Mouse (Mus musculus): Measurements from ENCODE around the gene Ppp2r5d. TPM values are rescaled to one million over a fixed set of nuclear protein-coding genes. Genes with fewer than 3 reads are reported as not detected.

The Ppp2r5d gene
- polyA plus RNA-seq, 1 experiment from 2014 or later = 88.0 TPM

DNA sequence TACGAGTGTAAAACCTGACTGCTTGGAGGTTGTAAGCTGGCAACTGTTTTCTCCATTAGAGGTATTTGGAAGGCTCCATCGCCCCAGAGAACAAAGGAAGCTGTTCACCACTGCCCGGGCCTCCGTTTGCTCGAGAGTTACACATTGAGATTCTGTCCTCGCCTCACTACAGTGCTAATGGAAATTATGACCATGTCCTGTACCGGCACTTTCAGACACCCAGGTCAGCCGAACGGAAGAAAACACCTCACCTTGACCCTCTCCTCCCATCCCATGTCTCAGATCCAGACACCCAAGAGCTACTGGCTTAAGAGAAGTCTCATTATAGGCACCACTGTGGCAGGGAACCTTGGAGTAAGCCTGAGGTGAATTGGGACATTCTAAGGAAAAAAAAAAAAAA, 8.9 kb upstream of the Ppp2r5d start:
- Histone ChIP-seq H3K36me3 (peaks cover 16% of the 10 kb centered on the region; the same call in 1 of the 2 replicates), H3K9ac (replicated peaks) (no peak overlapping the region), H3K4me1 (peaks cover 19% of the 10 kb centered on the region), H3K27me3 (no peaks in the 10 kb centered on the region), H3K27ac (replicated peaks) (no peak overlapping the region), H3K4me3 (no peak overlapping the region), H3K9me3 (no peaks in the 10 kb centered on the region), H3K4me2 (replicated peaks) (no peak overlapping the region)
- no peak for ATAC-seq (replicated peaks)
- 91% methylated on average over 9 of the region's 9 CpGs for WGBS

DNA sequence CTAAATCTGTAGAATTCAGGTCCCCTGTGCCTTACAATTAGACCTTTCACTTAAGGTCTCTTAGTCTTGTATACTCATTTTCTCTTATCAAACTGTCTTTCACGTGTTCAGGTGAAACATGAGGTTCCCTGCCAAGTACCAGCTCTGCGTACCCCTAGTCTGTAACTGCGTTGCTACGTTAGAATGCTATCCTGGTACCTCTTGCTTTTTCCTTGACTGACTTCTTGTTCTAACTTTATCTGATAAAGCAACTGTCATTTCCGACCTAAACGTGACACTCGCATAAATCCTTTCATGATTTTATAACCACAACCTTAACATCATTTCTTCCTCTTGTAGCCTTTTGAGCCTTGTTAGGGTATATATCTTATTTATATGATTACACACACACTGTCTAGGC, 7.5 kb upstream of the Ppp2r5d start:
- WGBS = 75% methylated on average over 7 of the region's 7 CpGs
- H3K4me2 ChIP-seq (replicated peaks) = peak overlapping the region; percentile 99
- H3K9ac ChIP-seq (replicated peaks) = no peak overlapping the region
- H3K27me3 ChIP-seq = no peaks in the 10 kb centered on the region
- H3K9me3 ChIP-seq = no peaks in the 10 kb centered on the region
- ATAC-seq (replicated peaks) = no peak
- H3K4me3 ChIP-seq = peak overlapping the region; percentile 99
- no peak overlapping the region for H3K27ac ChIP-seq (replicated peaks)
- peaks cover 16% of the 10 kb centered on the region; the same call in 1 of the 2 replicates for H3K36me3 ChIP-seq
- H3K4me1 ChIP-seq = peaks cover 19% of the 10 kb centered on the region

- Histone ChIP-seq H3K27ac (replicated peaks) (peak overlapping the region; percentile 88), H3K9me3 (no peaks in the 10 kb centered on the region), H3K4me2 (replicated peaks) (peak overlapping the region; percentile 99), H3K9ac (replicated peaks) (peak overlapping the region; percentile 85), H3K36me3 (peaks cover 16% of the 10 kb centered on the region; the same call in 1 of the 2 replicates), H3K4me1 (peaks cover 19% of the 10 kb centered on the region), H3K4me3 (peak overlapping the region; percentile 99), H3K27me3 (no peaks in the 10 kb centered on the region)
- peak; percentile 62 for ATAC-seq (replicated peaks)
- under 1% methylated on average over 73 of the region's 76 CpGs for WGBS
These were observed 6.8 kb upstream of the Ppp2r5d start for GRCm38 (mm10) chr17:46711612-46712271.

DNA sequence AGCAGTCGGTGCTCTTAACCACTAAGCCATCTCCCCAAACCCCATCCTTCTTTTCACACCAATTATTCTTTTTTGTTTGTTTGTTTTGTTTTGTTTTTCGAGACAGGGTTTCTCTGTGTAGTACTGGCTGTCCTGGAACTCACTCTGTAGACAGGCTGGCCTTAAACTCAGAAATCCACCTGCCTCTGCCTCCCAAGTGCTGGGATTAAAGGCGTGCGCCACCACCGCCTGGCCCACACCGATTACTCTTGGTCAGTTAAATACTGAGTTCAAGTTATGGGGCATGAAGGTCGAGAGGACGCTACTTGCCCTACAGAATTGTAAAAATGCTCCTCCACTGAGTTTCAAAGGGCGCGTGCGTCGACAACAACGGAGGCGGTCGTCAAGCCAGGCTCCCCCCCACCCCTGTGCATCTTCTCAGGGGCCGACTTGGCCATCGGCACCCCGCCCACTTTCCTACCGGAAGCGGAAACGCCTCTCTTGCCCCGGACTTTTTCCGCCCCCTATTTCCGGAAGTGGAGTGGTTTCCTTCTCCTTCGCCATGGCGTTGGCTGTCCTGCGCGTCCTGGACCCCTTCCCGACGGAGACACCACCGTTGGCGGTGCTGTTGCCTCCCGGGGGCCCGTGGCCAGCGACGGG, 6.2 kb upstream of the Ppp2r5d start, which contains the start of gene Pex6:
Gene Pex6 (plus strand): TSS at position 505 of the 639 bp plus-strand sequence.
- ATAC-seq (replicated peaks) = peak; percentile 91
- Histone ChIP-seq H3K4me3 (peak within 1 kb of the TSS; percentile 99), H3K4me1 (peaks cover 22% of the 10 kb centered on the region), H3K9ac (replicated peaks) (peak within 1 kb of the TSS; percentile 85), H3K27ac (replicated peaks) (peak within 1 kb of the TSS; percentile 88), H3K4me2 (replicated peaks) (peak within 1 kb of the TSS; percentile 99), H3K36me3 (peaks cover 16% of the 10 kb centered on the region; the same call in 1 of the 2 replicates), H3K27me3 (no peaks in the 10 kb centered on the region), H3K9me3 (no peaks in the 10 kb centered on the region)
- 8% methylated on average over 36 of the region's 36 CpGs for WGBS

DNA sequence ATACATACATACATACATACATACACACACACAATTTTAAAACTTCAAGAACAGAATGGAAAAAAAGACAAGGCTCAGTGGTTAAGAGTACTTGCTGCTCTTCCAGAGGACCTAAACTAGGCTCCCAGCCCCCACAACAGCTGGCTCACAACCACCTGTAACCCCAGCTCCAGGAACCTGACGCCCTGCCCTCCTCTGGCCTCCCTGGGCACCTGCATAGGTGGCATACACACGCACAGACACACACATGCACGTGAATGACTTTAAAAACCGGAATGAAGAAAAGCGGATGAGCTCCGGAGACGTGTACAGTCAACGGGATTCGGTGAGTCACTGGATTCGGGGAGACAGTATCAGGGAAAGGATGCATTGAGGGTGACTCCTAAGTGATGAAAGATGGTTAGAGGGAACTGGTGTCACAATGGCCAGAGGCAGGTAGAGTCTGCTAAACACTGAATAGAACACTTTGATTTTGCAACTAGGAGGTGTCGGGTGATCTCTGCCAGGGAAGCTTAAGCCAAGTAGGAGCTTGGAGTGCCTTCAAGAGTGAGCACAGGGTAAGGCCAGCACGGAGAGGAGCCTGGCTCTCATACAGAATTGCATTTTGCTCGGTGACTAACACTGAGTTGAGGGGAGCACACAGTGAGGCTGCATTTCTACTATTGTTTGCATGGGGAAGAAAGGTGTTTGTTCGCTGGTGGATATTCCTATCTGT, 1.6 kb upstream of the Ppp2r5d start:
- no peaks in the 10 kb centered on the region for H3K9me3 ChIP-seq

GRCm38 (mm10) chr17:46703971-46704886, 682 bp downstream of the Ppp2r5d start:
- Histone ChIP-seq H3K9me3 (no peaks in the 10 kb centered on the region), H3K36me3 (peaks cover 1% of the 10 kb centered on the region; the same call in 1 of the 2 replicates), H3K4me1 (peaks cover 43% of the 10 kb centered on the region), H3K4me2 (replicated peaks) (peak overlapping the region; percentile 69), H3K9ac (replicated peaks) (peak overlapping the region; percentile 90), H3K27me3 (no peaks in the 10 kb centered on the region), H3K27ac (replicated peaks) (peak overlapping the region; percentile 86), H3K4me3 (peak overlapping the region; percentile 92)
- ATAC-seq (replicated peaks) = peak; percentile 76
- WGBS = 5% methylated on average over 33 of the region's 41 CpGs

More for the DNA sequence above, 1.6 kb upstream of the Ppp2r5d start:
- peaks cover 36% of the 10 kb centered on the region for H3K4me1 ChIP-seq
- no peak for ATAC-seq (replicated peaks)
- H3K36me3 ChIP-seq = no peaks in the 10 kb centered on the region
- H3K27me3 ChIP-seq = no peaks in the 10 kb centered on the region
- no peak overlapping the region for H3K4me2 ChIP-seq (replicated peaks)
- H3K4me3 ChIP-seq = no peak overlapping the region
- no peak overlapping the region for H3K27ac ChIP-seq (replicated peaks)
- 93% methylated on average over 14 of the region's 14 CpGs for WGBS
- no peak overlapping the region for H3K9ac ChIP-seq (replicated peaks)

DNA sequence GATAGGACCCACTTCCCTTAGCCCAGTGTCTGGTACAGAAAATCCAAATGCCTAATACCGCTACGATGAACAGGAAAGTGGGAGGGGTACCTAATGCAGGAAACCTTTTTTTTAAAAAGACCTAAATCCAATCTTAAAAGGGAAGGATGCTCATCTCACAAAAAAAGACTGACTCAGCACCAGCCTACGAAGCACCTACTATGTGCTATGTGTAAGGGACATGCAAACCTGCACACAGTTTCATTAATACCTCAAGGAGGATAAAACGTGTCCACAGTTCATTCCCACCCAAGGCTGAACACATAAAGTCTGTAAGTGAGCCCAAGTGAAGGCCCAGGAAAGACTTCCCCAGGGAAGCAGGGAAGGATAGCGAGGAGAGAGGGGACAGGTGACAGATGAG, 2.4 kb downstream of the Ppp2r5d start:
- no peak for ATAC-seq (replicated peaks)
- WGBS = 91% methylated on average over 5 of the region's 5 CpGs
- Histone ChIP-seq H3K4me2 (replicated peaks) (peak overlapping the region; percentile 69), H3K4me3 (peak overlapping the region; percentile 92; the same call in 1 of the 2 replicates), H3K9me3 (no peaks in the 10 kb centered on the region), H3K4me1 (peaks cover 43% of the 10 kb centered on the region), H3K27ac (replicated peaks) (no peak overlapping the region; the same call in 1 of the 2 replicates), H3K9ac (replicated peaks) (0 out of 2 replicates have a peak overlapping the region, but pooled peaks have one; percentile 90), H3K36me3 (peaks cover 8% of the 10 kb centered on the region; the same call in 1 of the 2 replicates), H3K27me3 (no peaks in the 10 kb centered on the region)

DNA sequence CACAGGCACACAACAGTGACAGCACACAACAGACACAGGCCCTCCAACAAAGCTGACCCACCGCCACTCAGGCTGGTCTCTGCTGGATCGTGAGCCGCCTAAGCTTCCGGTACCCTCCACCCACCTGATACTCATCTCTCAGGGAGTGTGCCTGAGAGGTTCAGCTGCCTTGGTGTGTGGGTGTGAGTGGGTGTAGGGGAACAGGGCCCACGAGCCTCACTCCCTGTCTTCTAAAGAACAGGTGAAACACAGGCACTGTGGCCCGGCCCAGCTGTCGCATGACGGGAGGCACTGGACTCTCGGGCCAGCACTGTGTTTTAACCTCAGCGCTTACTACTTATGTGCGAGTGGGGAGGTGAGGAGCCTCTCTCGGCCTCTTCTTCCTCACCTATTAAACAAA, 2.8 kb downstream of the Ppp2r5d start:
- H3K9ac ChIP-seq (replicated peaks) = no peak overlapping the region; the same call in 1 of the 2 replicates
- WGBS = 87% methylated on average over 12 of the region's 12 CpGs

GRCm38 (mm10) chr17:46701489-46701888, 3.4 kb downstream of the Ppp2r5d start:
- Histone ChIP-seq H3K4me2 (replicated peaks) (no peak overlapping the region), H3K4me3 (no peak overlapping the region), H3K36me3 (peaks cover 8% of the 10 kb centered on the region; the same call in 1 of the 2 replicates), H3K4me1 (peaks cover 43% of the 10 kb centered on the region), H3K9ac (replicated peaks) (peak overlapping the region; percentile 15), H3K27ac (replicated peaks) (no peak overlapping the region), H3K27me3 (no peaks in the 10 kb centered on the region), H3K9me3 (no peaks in the 10 kb centered on the region)
- no peak for ATAC-seq (replicated peaks)
- 81% methylated on average over 12 of the region's 12 CpGs for WGBS

More for the DNA sequence above, 2.8 kb downstream of the Ppp2r5d start:
- no peak for ATAC-seq (replicated peaks)
- H3K4me1 ChIP-seq = peaks cover 43% of the 10 kb centered on the region
- H3K4me3 ChIP-seq = no peak overlapping the region
- no peak overlapping the region; the same call in 1 of the 2 replicates for H3K4me2 ChIP-seq (replicated peaks)
- no peaks in the 10 kb centered on the region for H3K27me3 ChIP-seq
- H3K9me3 ChIP-seq = no peaks in the 10 kb centered on the region
- H3K27ac ChIP-seq (replicated peaks) = no peak overlapping the region
- peaks cover 8% of the 10 kb centered on the region; the same call in 1 of the 2 replicates for H3K36me3 ChIP-seq

GRCm38 (mm10) chr17:46699912-46700311, 5.0 kb downstream of the Ppp2r5d start:
- peaks cover 32% of the 10 kb centered on the region for H3K4me1 ChIP-seq
- no peak overlapping the region for H3K4me3 ChIP-seq
- 85% methylated on average over 3 of the region's 3 CpGs for WGBS
- no peak for ATAC-seq (replicated peaks)
- H3K9me3 ChIP-seq = no peaks in the 10 kb centered on the region
- H3K9ac ChIP-seq (replicated peaks) = no peak overlapping the region
- H3K27me3 ChIP-seq = no peaks in the 10 kb centered on the region
- peaks cover 8% of the 10 kb centered on the region; the same call in 1 of the 2 replicates for H3K36me3 ChIP-seq
- no peak overlapping the region for H3K27ac ChIP-seq (replicated peaks)
- H3K4me2 ChIP-seq (replicated peaks) = no peak overlapping the region

DNA sequence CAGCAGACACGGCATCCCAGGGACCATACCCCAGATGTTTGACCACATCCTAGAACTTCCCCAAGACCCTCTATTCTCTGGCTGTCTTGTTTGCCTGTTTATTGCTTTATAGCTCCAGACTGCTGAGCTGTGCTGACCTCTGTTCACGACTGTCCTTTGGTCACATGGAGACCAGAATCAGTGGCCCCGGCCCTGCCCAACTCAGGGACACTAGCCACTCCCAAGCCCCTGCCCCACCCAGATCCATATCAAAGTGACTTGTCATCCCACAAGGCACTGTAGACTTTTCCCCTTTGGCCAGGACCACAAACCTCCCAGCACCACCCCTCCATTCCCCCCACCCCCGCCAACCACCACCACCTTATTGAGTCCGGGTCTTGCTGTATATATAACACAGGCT, 5.7 kb downstream of the Ppp2r5d start:
- Histone ChIP-seq H3K27ac (replicated peaks) (no peak overlapping the region), H3K9ac (replicated peaks) (no peak overlapping the region), H3K9me3 (no peaks in the 10 kb centered on the region), H3K4me1 (peaks cover 32% of the 10 kb centered on the region), H3K4me3 (no peak overlapping the region), H3K27me3 (no peaks in the 10 kb centered on the region), H3K36me3 (peaks cover 8% of the 10 kb centered on the region; the same call in 1 of the 2 replicates), H3K4me2 (replicated peaks) (no peak overlapping the region)
- no peak for ATAC-seq (replicated peaks)
- WGBS = 92% methylated on average over 5 of the region's 5 CpGs
